Mouse (Mus musculus): ENCODE data around the gene Uqcrc2.

Gene Uqcrc2

DNA sequence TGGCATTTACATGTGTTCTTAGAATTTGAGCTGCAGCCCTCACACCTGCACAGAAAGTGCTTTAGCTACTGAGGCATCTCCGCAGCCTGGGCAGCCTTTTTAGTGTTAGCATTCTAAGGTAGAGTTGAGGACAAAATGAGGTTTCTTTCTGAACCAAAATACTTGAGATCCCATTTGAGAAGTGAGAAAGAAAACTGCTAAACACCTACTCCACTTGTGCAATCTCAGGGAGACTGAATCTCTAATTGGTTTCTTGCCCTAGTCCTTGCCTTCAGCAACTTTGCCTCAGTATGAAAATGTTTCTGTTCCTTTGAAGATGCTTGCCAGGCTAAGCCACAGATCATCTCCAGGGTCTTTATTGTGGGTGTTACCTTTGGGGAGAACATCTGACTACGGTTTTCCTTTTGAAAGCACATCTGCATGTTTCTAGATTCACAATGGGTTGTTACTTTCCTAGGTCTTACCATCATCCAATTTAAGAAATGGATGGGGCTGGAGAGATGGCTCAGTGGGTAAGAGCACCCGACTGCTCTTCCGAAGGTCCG lies 58.9 kb downstream of the Uqcrc2 start:
- DNase-seq, result no peak

DNA sequence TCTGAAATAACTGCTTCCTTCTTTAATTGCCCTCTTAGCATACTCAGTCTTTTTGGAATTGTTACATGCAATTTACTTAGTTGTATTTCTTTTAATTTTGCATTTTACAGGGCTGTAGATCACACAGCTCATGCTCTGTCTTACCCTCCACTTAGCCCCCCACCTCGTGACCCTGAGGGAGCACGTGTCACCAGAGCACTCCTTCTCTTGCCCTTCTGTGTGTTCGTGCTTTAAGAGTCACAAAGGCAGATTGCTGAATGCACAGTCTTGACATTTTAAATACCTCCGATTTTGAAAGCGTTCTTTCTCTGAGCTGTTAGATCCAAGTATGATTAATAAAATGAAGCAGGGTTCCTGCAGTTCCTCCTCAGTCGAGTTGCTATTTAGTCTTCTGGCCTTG lies 60.2 kb downstream of the Uqcrc2 start:
- no peak for DNase-seq

DNA sequence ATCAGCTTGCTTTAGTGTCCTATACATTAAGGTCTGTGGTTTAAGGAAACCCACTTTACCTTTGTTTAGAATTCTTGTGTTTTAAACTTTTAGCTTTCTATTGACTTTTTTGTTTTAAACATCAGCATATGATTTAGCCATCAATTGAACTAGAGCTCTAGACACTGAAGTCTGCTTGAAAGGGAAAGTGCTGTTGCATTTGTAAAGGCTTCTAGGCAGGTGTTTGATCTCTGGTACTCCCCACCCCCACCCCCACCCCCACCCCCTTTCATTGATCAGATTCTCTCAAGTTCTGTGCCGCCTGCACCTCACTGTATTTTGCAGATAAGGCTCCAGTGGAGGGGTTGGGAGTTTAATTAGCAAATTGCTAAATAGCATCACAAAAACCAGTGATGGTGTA lies 60.7 kb downstream of the Uqcrc2 start:
- DNase-seq, result no peak

DNA sequence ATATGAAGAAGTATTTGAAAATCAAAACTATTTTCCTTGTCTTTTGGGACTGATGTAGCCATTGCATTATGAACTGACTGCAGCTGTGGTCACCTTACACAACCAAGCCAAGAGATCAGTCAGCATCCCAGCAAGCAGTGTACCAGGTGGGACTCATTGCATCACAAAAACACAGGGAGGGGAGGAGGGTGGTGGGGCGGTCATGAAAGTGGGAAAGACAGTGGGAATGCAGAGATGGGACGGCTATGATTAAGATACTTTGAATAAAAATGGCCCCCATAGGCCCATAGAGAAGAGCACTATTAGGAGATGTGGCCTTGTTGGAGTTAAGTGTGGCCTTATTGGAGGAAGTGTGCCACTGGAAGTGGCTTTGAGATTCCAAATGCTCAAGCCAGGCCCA lies 61.4 kb downstream of the Uqcrc2 start:
- DNase-seq, result no peak

DNA sequence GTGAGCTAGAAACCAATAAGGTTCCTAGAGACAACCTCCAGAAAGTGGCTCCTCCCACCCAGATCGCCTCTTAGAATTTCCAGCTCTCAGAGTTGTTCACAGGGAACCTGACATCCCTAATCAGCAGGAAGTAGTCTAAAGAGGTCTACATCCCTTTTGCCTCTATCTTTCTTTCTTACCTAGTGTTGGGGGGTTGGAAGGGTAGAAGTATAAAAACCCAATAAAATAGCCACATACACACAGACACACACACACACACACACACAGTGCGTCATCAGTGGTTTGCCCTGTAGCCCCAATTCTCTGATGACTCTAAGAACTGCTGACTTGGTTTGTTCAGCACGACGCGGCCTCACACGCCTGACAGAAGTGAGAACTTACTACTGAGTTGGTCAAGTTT lies 64.6 kb downstream of the Uqcrc2 start:
- no peak for DNase-seq

DNA sequence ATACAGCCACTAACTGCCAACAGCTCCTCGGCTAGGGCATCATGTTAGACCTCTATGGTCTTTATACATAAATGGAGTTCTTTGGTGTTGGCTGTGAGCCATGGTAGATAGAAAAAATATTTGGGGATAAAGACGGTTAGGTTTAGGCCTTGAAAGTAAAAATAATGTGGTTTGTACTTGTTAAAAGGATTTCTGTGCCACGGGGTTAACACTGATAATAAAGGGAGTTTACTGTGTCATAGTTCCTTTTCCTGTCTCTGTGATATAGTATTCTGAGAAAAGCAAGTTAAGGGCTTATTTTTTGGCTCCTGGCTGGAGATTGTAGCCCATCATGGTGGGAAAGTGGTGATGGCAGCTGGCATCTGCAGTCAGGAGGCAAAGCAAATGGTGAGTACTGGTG lies 68.9 kb downstream of the Uqcrc2 start:
- no peak for DNase-seq

Data from right cerebral cortex, postnatal 25 days (tissue).